Mouse (Mus musculus): ENCODE measurements around the gene Gm37240. TPM values are rescaled to one million over a fixed set of nuclear protein-coding genes. Genes with fewer than 3 reads are reported as not detected.

Gm37240 gene
- polyA plus RNA-seq, 1 experiment from 2014 or later = 0.52 TPM

- Histone ChIP-seq H3K36me3 (ENCODE audit: control insufficient read depth, insufficient read depth, low read length) (no peaks in the 10 kb centered on the region), H3K9ac (ENCODE audit: low read depth, low read length) (no peak overlapping the region), H3K27me3 (ENCODE audit: control insufficient read depth, insufficient read depth, low read length) (no peaks in the 10 kb centered on the region), H3K4me3 (ENCODE audit: low read depth, low read length) (no peak overlapping the region), H3K27ac (ENCODE audit: low read depth, low read length) (no peak overlapping the region), H3K4me1 (replicated peaks; ENCODE audit: control insufficient read depth, insufficient read depth, low read length) (no peaks in the 10 kb centered on the region), H3K4me2 (replicated peaks; ENCODE audit: low read depth, low read length) (no peak overlapping the region), H3K9me3 (ENCODE audit: control insufficient read depth, low read length) (no peaks in the 10 kb centered on the region)
- ATAC-seq (ENCODE audit: low FRiP score) (no peak), DNase-seq (ENCODE audit: low spot score) (no peak)
- WGBS = 74% methylated on average over 5 of the region's 5 CpGs
Observed at GRCm38 (mm10) chr3:85733939-85734729, 153.2 kb downstream of the Gm37240 start.

DNA sequence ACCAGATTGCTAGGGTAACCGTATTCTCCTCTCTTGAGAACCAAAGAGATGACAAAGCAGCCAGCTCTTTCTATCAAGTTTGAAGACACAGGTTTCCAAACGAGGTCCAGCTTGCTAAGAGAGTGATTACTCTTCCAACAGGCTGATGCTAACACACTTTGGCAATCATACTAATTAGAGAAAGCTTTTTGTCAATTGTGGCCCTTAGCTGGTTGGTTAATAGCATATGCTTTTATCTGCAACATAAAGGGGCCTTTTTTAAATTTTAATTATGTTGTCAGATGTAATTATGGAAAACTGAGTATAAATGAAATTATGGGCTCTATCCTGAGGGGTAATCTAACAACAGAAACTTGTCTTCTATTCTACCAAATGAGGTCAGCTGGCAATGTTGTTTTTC, 160.1 kb downstream of the Gm37240 start:
- Histone ChIP-seq H3K27ac (ENCODE audit: low read depth, low read length) (no peak overlapping the region), H3K4me3 (ENCODE audit: low read depth, low read length) (no peak overlapping the region), H3K36me3 (ENCODE audit: control insufficient read depth, insufficient read depth, low read length) (no peaks in the 10 kb centered on the region), H3K9ac (ENCODE audit: low read depth, low read length) (no peak overlapping the region), H3K4me2 (replicated peaks; ENCODE audit: low read depth, low read length) (no peak overlapping the region), H3K27me3 (ENCODE audit: control insufficient read depth, insufficient read depth, low read length) (no peaks in the 10 kb centered on the region), H3K9me3 (ENCODE audit: control insufficient read depth, low read length) (no peaks in the 10 kb centered on the region), H3K4me1 (replicated peaks; ENCODE audit: control insufficient read depth, insufficient read depth, low read length) (no peaks in the 10 kb centered on the region)
- WGBS = 54% methylated on average over 2 of the region's 2 CpGs
- DNase-seq (ENCODE audit: low spot score) (no peak), ATAC-seq (ENCODE audit: low FRiP score) (no peak)

- H3K36me3 ChIP-seq (ENCODE audit: control insufficient read depth, insufficient read depth, low read length) = no peaks in the 10 kb centered on the region
- no peak overlapping the region for H3K4me3 ChIP-seq (ENCODE audit: low read depth, low read length)
- H3K4me2 ChIP-seq (replicated peaks; ENCODE audit: low read depth, low read length) = no peak overlapping the region
- DNase-seq (ENCODE audit: low spot score) = no peak
- no peak overlapping the region for H3K9ac ChIP-seq (ENCODE audit: low read depth, low read length)
- H3K9me3 ChIP-seq (ENCODE audit: control insufficient read depth, low read length) = no peaks in the 10 kb centered on the region
- H3K4me1 ChIP-seq (replicated peaks; ENCODE audit: control insufficient read depth, insufficient read depth, low read length) = no peaks in the 10 kb centered on the region
- WGBS = 88% methylated on average over 3 of the region's 3 CpGs
- no peak overlapping the region for H3K27ac ChIP-seq (ENCODE audit: low read depth, low read length)
- H3K27me3 ChIP-seq (ENCODE audit: control insufficient read depth, insufficient read depth, low read length) = no peaks in the 10 kb centered on the region
- ATAC-seq (ENCODE audit: low FRiP score) = no peak
Observed at GRCm38 (mm10) chr3:85725971-85726370, 161.3 kb downstream of the Gm37240 start.

DNA sequence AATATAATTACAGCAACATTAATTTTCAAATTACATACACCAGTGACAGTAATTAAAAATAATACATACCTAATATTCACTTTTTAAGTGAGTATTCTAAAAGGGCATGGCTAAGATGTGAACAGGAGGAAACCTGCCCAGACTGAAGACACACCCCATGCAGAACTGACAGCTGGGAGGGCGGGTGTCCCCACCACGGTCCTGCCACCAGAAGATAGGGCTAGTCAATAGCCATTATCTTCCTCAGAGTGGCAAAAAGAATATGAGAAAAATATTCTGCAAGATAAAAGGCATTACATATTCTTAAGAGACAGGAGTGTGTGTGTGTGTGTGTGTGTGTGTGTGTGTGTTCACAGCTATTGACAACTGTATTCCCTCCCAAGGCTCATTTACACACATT, 162.2 kb downstream of the Gm37240 start:
- no peaks in the 10 kb centered on the region for H3K27me3 ChIP-seq (ENCODE audit: control insufficient read depth, insufficient read depth, low read length)
- H3K4me2 ChIP-seq (replicated peaks; ENCODE audit: low read depth, low read length) = no peak overlapping the region
- no peaks in the 10 kb centered on the region for H3K4me1 ChIP-seq (replicated peaks; ENCODE audit: control insufficient read depth, insufficient read depth, low read length)
- ATAC-seq (ENCODE audit: low FRiP score) = no peak
- H3K36me3 ChIP-seq (ENCODE audit: control insufficient read depth, insufficient read depth, low read length) = no peaks in the 10 kb centered on the region
- 70% methylated on average over 2 of the region's 2 CpGs for WGBS
- DNase-seq (ENCODE audit: low spot score) = no peak
- H3K27ac ChIP-seq (ENCODE audit: low read depth, low read length) = no peak overlapping the region
- no peak overlapping the region for H3K4me3 ChIP-seq (ENCODE audit: low read depth, low read length)
- no peaks in the 10 kb centered on the region for H3K9me3 ChIP-seq (ENCODE audit: control insufficient read depth, low read length)
- no peak overlapping the region for H3K9ac ChIP-seq (ENCODE audit: low read depth, low read length)

DNA sequence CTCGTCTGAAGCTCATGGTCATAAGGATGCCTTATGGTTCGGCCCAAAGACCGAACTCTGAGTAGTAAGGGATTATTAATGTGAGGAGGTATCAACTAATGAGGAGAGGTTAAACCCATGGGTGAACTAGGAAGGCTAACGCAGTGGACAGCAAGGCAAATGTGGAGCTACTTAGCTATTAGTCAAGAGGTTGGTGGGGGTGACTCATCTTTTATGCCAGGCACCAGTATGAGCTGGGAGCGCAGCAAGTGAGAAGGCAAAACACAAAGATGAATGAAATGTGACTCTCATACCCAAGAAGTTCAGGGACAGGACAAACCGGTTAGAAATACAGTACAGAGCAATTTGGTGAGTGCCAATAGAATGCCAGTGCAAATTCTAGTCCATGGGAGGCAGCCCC, 164.7 kb downstream of the Gm37240 start:
- H3K27me3 ChIP-seq (ENCODE audit: control insufficient read depth, insufficient read depth, low read length) = no peaks in the 10 kb centered on the region
- no peak overlapping the region for H3K27ac ChIP-seq (ENCODE audit: low read depth, low read length)
- WGBS = 90% methylated on average over 6 of the region's 6 CpGs
- no peak overlapping the region for H3K4me2 ChIP-seq (replicated peaks; ENCODE audit: low read depth, low read length)
- H3K9ac ChIP-seq (ENCODE audit: low read depth, low read length) = no peak overlapping the region
- H3K4me3 ChIP-seq (ENCODE audit: low read depth, low read length) = no peak overlapping the region
- H3K36me3 ChIP-seq (ENCODE audit: control insufficient read depth, insufficient read depth, low read length) = no peaks in the 10 kb centered on the region
- DNase-seq (ENCODE audit: low spot score) = no peak
- H3K4me1 ChIP-seq (replicated peaks; ENCODE audit: control insufficient read depth, insufficient read depth, low read length) = no peaks in the 10 kb centered on the region
- no peaks in the 10 kb centered on the region for H3K9me3 ChIP-seq (ENCODE audit: control insufficient read depth, low read length)
- no peak for ATAC-seq (ENCODE audit: low FRiP score)

- Histone ChIP-seq H3K9ac (ENCODE audit: low read depth, low read length) (no peak overlapping the region), H3K36me3 (ENCODE audit: control insufficient read depth, insufficient read depth, low read length) (no peaks in the 10 kb centered on the region), H3K4me2 (replicated peaks; ENCODE audit: low read depth, low read length) (no peak overlapping the region), H3K27ac (ENCODE audit: low read depth, low read length) (no peak overlapping the region), H3K9me3 (ENCODE audit: control insufficient read depth, low read length) (no peaks in the 10 kb centered on the region), H3K27me3 (ENCODE audit: control insufficient read depth, insufficient read depth, low read length) (no peaks in the 10 kb centered on the region), H3K4me3 (ENCODE audit: low read depth, low read length) (no peak overlapping the region), H3K4me1 (replicated peaks; ENCODE audit: control insufficient read depth, insufficient read depth, low read length) (no peaks in the 10 kb centered on the region)
- ATAC-seq (ENCODE audit: low FRiP score) = no peak
- WGBS = 86% methylated on average over 4 of the region's 4 CpGs
- DNase-seq (ENCODE audit: low spot score) = no peak
Observed at GRCm38 (mm10) chr3:85715764-85716297, 171.5 kb downstream of the Gm37240 start.

- Histone ChIP-seq H3K9me3 (ENCODE audit: control insufficient read depth, low read length) (no peaks in the 10 kb centered on the region), H3K9ac (ENCODE audit: low read depth, low read length) (no peak overlapping the region), H3K36me3 (ENCODE audit: control insufficient read depth, insufficient read depth, low read length) (no peaks in the 10 kb centered on the region), H3K27ac (ENCODE audit: low read depth, low read length) (no peak overlapping the region), H3K4me1 (replicated peaks; ENCODE audit: control insufficient read depth, insufficient read depth, low read length) (no peaks in the 10 kb centered on the region), H3K4me2 (replicated peaks; ENCODE audit: low read depth, low read length) (no peak overlapping the region), H3K4me3 (ENCODE audit: low read depth, low read length) (no peak overlapping the region), H3K27me3 (ENCODE audit: control insufficient read depth, insufficient read depth, low read length) (no peaks in the 10 kb centered on the region)
- DNase-seq (ENCODE audit: low spot score) (no peak), ATAC-seq (ENCODE audit: low FRiP score) (no peak)
- 90% methylated on average over 7 of the region's 7 CpGs for WGBS
Observed at GRCm38 (mm10) chr3:85713936-85714709, 173.2 kb downstream of the Gm37240 start.

DNA sequence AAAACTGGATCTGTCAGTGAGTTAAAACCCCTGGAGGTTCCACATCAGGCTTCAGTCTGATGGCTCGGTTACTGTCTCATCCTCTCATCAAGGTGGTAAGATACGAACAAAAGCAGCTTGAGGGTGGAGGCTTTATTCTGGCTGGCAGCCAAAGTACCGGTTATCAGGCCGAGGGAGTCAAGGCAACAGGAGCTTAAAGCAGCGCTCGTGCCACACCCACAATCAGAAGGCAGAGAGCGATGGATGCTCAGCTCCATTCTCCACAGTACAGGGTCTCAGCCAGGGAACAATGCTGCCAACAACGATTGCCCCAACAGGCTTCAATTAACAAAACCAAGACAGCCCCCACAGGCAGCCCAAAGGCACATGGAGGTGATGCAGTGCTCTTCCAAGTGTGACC, 176.6 kb downstream of the Gm37240 start:
- ATAC-seq (ENCODE audit: low FRiP score) (no peak), DNase-seq (ENCODE audit: low spot score) (no peak)
- Histone ChIP-seq H3K4me3 (ENCODE audit: low read depth, low read length) (no peak overlapping the region), H3K9ac (ENCODE audit: low read depth, low read length) (no peak overlapping the region), H3K9me3 (ENCODE audit: control insufficient read depth, low read length) (no peaks in the 10 kb centered on the region), H3K27ac (ENCODE audit: low read depth, low read length) (no peak overlapping the region), H3K4me2 (replicated peaks; ENCODE audit: low read depth, low read length) (no peak overlapping the region), H3K36me3 (ENCODE audit: control insufficient read depth, insufficient read depth, low read length) (no peaks in the 10 kb centered on the region), H3K4me1 (replicated peaks; ENCODE audit: control insufficient read depth, insufficient read depth, low read length) (no peaks in the 10 kb centered on the region), H3K27me3 (ENCODE audit: control insufficient read depth, insufficient read depth, low read length) (no peaks in the 10 kb centered on the region)
- 70% methylated on average over 8 of the region's 8 CpGs for WGBS

Data from hindbrain, embryonic 11.5 days (tissue).